Mouse (Mus musculus) adrenal gland (tissue): ENCODE results near the gene Zhx3.

Experiments
- intact Hi-C: fragments of 180-260 bp; cut with DNase I; formaldehyde crosslinking; loops from one replicate; pipeline ENCODE4 v1.15.1; 2025

Gene Zhx3

GRCm38 (mm10) chr2:160806091-160806521, 66.7 kb downstream of the Zhx3 start:
- intact Hi-C loops, result no loop called here

- intact Hi-C loops, result no loop called here
Measured at GRCm38 (mm10) chr2:160804794-160805527, 67.8 kb downstream of the Zhx3 start.

GRCm38 (mm10) chr2:160802326-160802725, 70.5 kb downstream of the Zhx3 start:
- intact Hi-C loops, result no loop called here

GRCm38 (mm10) chr2:160800967-160801366, 71.8 kb downstream of the Zhx3 start:
- intact Hi-C loops, result no loop called here

- intact Hi-C loops, result no loop called here
Measured at GRCm38 (mm10) chr2:160798206-160798605, 74.6 kb downstream of the Zhx3 start.

GRCm38 (mm10) chr2:160796973-160797372, 75.8 kb downstream of the Zhx3 start:
- intact Hi-C loops, result no loop called here

GRCm38 (mm10) chr2:160793117-160793516, 79.7 kb downstream of the Zhx3 start:
- intact Hi-C loops, result loop anchor here (5.0 kb wide), 2 partner anchors 51 to 94 kb away; no protein-coding TSS in a partner anchor

- intact Hi-C loops, result loop anchor here (5.0 kb wide), 2 partner anchors 47 to 98 kb away; no protein-coding TSS in a partner anchor
Measured at GRCm38 (mm10) chr2:160789741-160790140, 83.1 kb downstream of the Zhx3 start.

GRCm38 (mm10) chr2:160789046-160789445, 83.8 kb downstream of the Zhx3 start:
- intact Hi-C loops, result no loop called here

- intact Hi-C loops, result no loop called here
Measured at GRCm38 (mm10) chr2:160786333-160786732, 86.5 kb downstream of the Zhx3 start.

GRCm38 (mm10) chr2:160780834-160781219, 92.0 kb downstream of the Zhx3 start:
- intact Hi-C loops, result no loop called here

- intact Hi-C loops, result no loop called here
Measured at GRCm38 (mm10) chr2:160780154-160780833, 92.5 kb downstream of the Zhx3 start.

GRCm38 (mm10) chr2:160778034-160778433, 94.8 kb downstream of the Zhx3 start:
- intact Hi-C loops, result no loop called here

GRCm38 (mm10) chr2:160771325-160772276, 101.2 kb downstream of the Zhx3 start:
- intact Hi-C loops, result no loop called here

- intact Hi-C loops, result no loop called here
Measured at GRCm38 (mm10) chr2:160770871-160771270, 101.9 kb downstream of the Zhx3 start.

- intact Hi-C loops, result no loop called here
Measured at GRCm38 (mm10) chr2:160770409-160770808, 102.4 kb downstream of the Zhx3 start.

GRCm38 (mm10) chr2:160768997-160769396, 103.8 kb downstream of the Zhx3 start:
- intact Hi-C loops, result no loop called here

GRCm38 (mm10) chr2:160768097-160768695, 104.6 kb downstream of the Zhx3 start:
- intact Hi-C loops, result no loop called here

- intact Hi-C loops, result no loop called here
Measured at GRCm38 (mm10) chr2:160767201-160767600, 105.6 kb downstream of the Zhx3 start.

GRCm38 (mm10) chr2:160766371-160766771, 106.4 kb downstream of the Zhx3 start:
- intact Hi-C loops, result no loop called here

- intact Hi-C loops, result no loop called here
Measured at GRCm38 (mm10) chr2:160765096-160765495, 107.7 kb downstream of the Zhx3 start.
